Mouse (Mus musculus) adrenal gland, adult (tissue): ENCODE data around the gene Izumo1r.

Experiments
- DNase-seq, 2 experiments: peaks; one replicate each; pipeline ENCODE4 v3.0.0; 2022 to 2023; ENCODE audit warnings: low spot score in 1 of 2; ENCODE audit not compliant: inconsistent age in 2 of 2

The Izumo1r gene

GRCm38 (mm10) chr9:14870377-14870776 is 33.4 kb downstream of the Izumo1r start:
- no peak for DNase-seq

- DNase-seq, result no peak
Observed at GRCm38 (mm10) chr9:14868326-14868725, 35.4 kb downstream of the Izumo1r start.

- DNase-seq, result peak; percentile 43 to 80
Observed at GRCm38 (mm10) chr9:14866957-14867356, 36.8 kb downstream of the Izumo1r start.

- no peak for DNase-seq
Observed at GRCm38 (mm10) chr9:14864726-14865125, 39.0 kb downstream of the Izumo1r start.

GRCm38 (mm10) chr9:14863126-14863525 is 40.6 kb downstream of the Izumo1r start:
- no peak for DNase-seq

- DNase-seq, result peak in 1 of 2 experiments; percentile 63
Observed at GRCm38 (mm10) chr9:14859868-14860639, 43.7 kb downstream of the Izumo1r start, which contains the start of gene Gpr83. Gene Gpr83 (plus strand): TSS chr9:14860210.

GRCm38 (mm10) chr9:14858782-14859181 is 45.0 kb downstream of the Izumo1r start:
- no peak for DNase-seq

- no peak for DNase-seq
Observed at GRCm38 (mm10) chr9:14858170-14858706, 45.5 kb downstream of the Izumo1r start.

GRCm38 (mm10) chr9:14856922-14857654 is 46.7 kb downstream of the Izumo1r start:
- no peak for DNase-seq

- DNase-seq, result no peak
Observed at GRCm38 (mm10) chr9:14854585-14854984, 49.2 kb downstream of the Izumo1r start.

GRCm38 (mm10) chr9:14848267-14848935 is 55.3 kb downstream of the Izumo1r start:
- DNase-seq, result no peak

- no peak for DNase-seq
Observed at GRCm38 (mm10) chr9:14846428-14846827, 57.3 kb downstream of the Izumo1r start.

- DNase-seq, result no peak
Observed at GRCm38 (mm10) chr9:14843901-14844300, 59.8 kb downstream of the Izumo1r start.

GRCm38 (mm10) chr9:14843311-14843857 is 60.4 kb downstream of the Izumo1r start:
- DNase-seq, result no peak

GRCm38 (mm10) chr9:14841878-14842761 is 61.6 kb downstream of the Izumo1r start:
- DNase-seq, result peak in 1 of 2 experiments; percentile 32

- no peak for DNase-seq
Observed at GRCm38 (mm10) chr9:14839970-14840369, 63.8 kb downstream of the Izumo1r start.

GRCm38 (mm10) chr9:14839527-14839926 is 64.2 kb downstream of the Izumo1r start:
- DNase-seq, result no peak
